Mouse (Mus musculus) bone marrow, adult 2 months (tissue): Measurements from ENCODE around the gene Hsd17b12. TPM values are rescaled to one million over a fixed set of nuclear protein-coding genes. Genes with fewer than 3 reads are reported as not detected.
A peak's percentile ranks its signal among the peaks of the same experiment; 100 is the strongest.

Experiments used
- H3K27ac ChIP-seq: fragments of 200-500 bp; 2 replicates; pipeline ENCODE4 v1.5.1; 2012; ENCODE audit warnings: low read depth, mild to moderate bottlenecking, control low read depth, inconsistent platforms, low read length; ENCODE audit not compliant: control insufficient read depth, poor library complexity, insufficient read depth
- H3K4me1 ChIP-seq: fragments of 200-500 bp; 2 replicates; pipeline ENCODE4 v1.6.1; 2011; ENCODE audit warnings: low read length; ENCODE audit not compliant: control insufficient read depth, insufficient read depth
- H3K4me3 ChIP-seq: fragments of 200-500 bp; replicated peaks from 2 replicates; pipeline ENCODE3; 2011; ENCODE audit warnings: mild to moderate bottlenecking, low read depth, low read length, control low read depth; ENCODE audit not compliant: control insufficient read depth
- CTCF ChIP-seq: fragments of 200-500 bp; IDR thresholded peaks from 2 replicates; pipeline ENCODE4 v1.5.1; 2011; ENCODE audit warnings: low read length, control low read depth; ENCODE audit not compliant: control insufficient read depth, insufficient read depth
- POLR2A ChIP-seq: fragments of 200-500 bp; IDR thresholded peaks from 2 replicates; pipeline ENCODE4 v1.6.1; 2011; ENCODE audit warnings: low read depth, mild to moderate bottlenecking, control low read depth, low read length, borderline replicate concordance; ENCODE audit not compliant: control insufficient read depth
- WGBS: fragments of 180-500 bp; shearing (Covaris S2); methylation state at CpG from one replicate; pipeline ENCODE4 v1.1.7; 2018; 5-methylcytosine and 5-hydroxymethylcytosine counted together
- polyA plus RNA-seq: library from polyadenylated mRNA; stranded (reverse); fragments of >200 nt; gene quantifications from 2 replicates; pipeline ENCODE4 v1.2.4, GENCODE M21; 2011; ENCODE audit warnings: low replicate concordance; ENCODE audit not compliant: missing spikeins, insufficient read depth, insufficient read length

Gene Hsd17b12
- 6.1 and 27.0 TPM in 2 replicates for polyA plus RNA-seq

GRCm38 (mm10) chr2:94157592-94158519 lies at the start of gene Hsd17b12:
Hsd17b12 (minus strand) TSS chr2:94157964.
- H3K27ac ChIP-seq: peak within 1 kb of the TSS; percentile 76
- H3K4me1 ChIP-seq: no peaks in the 10 kb centered on the region; the same call in 1 of the 2 replicates
- under 1% methylated on average over 69 of the region's 69 CpGs for WGBS
- TF ChIP-seq POLR2A: peak; percentile 55; the same call in 1 of the 2 replicates
- 0 out of 2 replicates have a peak, but pooled peaks have one; percentile 4 for TF ChIP-seq CTCF
- peak within 1 kb of the TSS; percentile 96 for H3K4me3 ChIP-seq

- WGBS: 79% methylated on average over 2 of the region's 2 CpGs
Observed at GRCm38 (mm10) chr2:94184906-94185305, 27.1 kb upstream of the Hsd17b12 start.

GRCm38 (mm10) chr2:94184142-94184541 lies 26.4 kb upstream of the Hsd17b12 start:
- Histone ChIP-seq H3K4me3 (no peak overlapping the region), H3K4me1 (no peaks in the 10 kb centered on the region), H3K27ac (no peak overlapping the region)
- 46% methylated on average over 6 of the region's 6 CpGs for WGBS
- TF ChIP-seq CTCF (no peak), POLR2A (no peak)

More at GRCm38 (mm10) chr2:94184906-94185305, 27.1 kb upstream of the Hsd17b12 start:
- H3K27ac ChIP-seq: no peak overlapping the region
- H3K4me1 ChIP-seq: no peaks in the 10 kb centered on the region
- H3K4me3 ChIP-seq: no peak overlapping the region
- no peak for TF ChIP-seq POLR2A
- TF ChIP-seq CTCF: no peak

GRCm38 (mm10) chr2:94179030-94179407 lies 21.3 kb upstream of the Hsd17b12 start:
- TF ChIP-seq POLR2A (no peak), CTCF (no peak)
- no peaks in the 10 kb centered on the region; the same call in 1 of the 2 replicates for H3K4me1 ChIP-seq
- 2% methylated on average over 3 of the region's 3 CpGs for WGBS
- H3K4me3 ChIP-seq: peak overlapping the region; percentile 92
- H3K27ac ChIP-seq: no peak overlapping the region; the same call in 1 of the 2 replicates

- H3K4me1 ChIP-seq: no peaks in the 10 kb centered on the region; the same call in 1 of the 2 replicates
- peak overlapping the region; percentile 55; the same call in 1 of the 2 replicates for H3K27ac ChIP-seq
- TF ChIP-seq CTCF (no peak), POLR2A (no peak)
- peak overlapping the region; percentile 92 for H3K4me3 ChIP-seq
- WGBS: 1% methylated on average over 22 of the region's 22 CpGs
Observed at GRCm38 (mm10) chr2:94178321-94179029, 20.7 kb upstream of the Hsd17b12 start.

- no peak overlapping the region for H3K4me3 ChIP-seq
- H3K4me1 ChIP-seq: no peaks in the 10 kb centered on the region; the same call in 1 of the 2 replicates
- 83% methylated on average over 6 of the region's 6 CpGs for WGBS
- no peak overlapping the region for H3K27ac ChIP-seq
- no peak for TF ChIP-seq CTCF
- TF ChIP-seq POLR2A: no peak
Observed at GRCm38 (mm10) chr2:94177294-94177693, 19.5 kb upstream of the Hsd17b12 start.

GRCm38 (mm10) chr2:94176381-94176780 lies 18.6 kb upstream of the Hsd17b12 start:
- TF ChIP-seq POLR2A (no peak), CTCF (no peak)
- Histone ChIP-seq H3K4me1 (no peaks in the 10 kb centered on the region; the same call in 1 of the 2 replicates), H3K4me3 (no peak overlapping the region), H3K27ac (no peak overlapping the region)
- 85% methylated on average over 3 of the region's 3 CpGs for WGBS

GRCm38 (mm10) chr2:94173549-94173948 lies 15.8 kb upstream of the Hsd17b12 start:
- no peak overlapping the region for H3K4me3 ChIP-seq
- no peaks in the 10 kb centered on the region; the same call in 1 of the 2 replicates for H3K4me1 ChIP-seq
- WGBS: 79% methylated on average over 13 of the region's 13 CpGs
- TF ChIP-seq POLR2A (no peak), CTCF (no peak)
- no peak overlapping the region for H3K27ac ChIP-seq
